Mouse (Mus musculus) kidney, postnatal 36 days (tissue): Measurements from ENCODE around the gene Brd9.
A peak's percentile ranks its signal among the peaks of the same experiment; 100 is the strongest.
"Not testable (repeated sequence)": the region's sequence is repeated elsewhere in the genome, so short reads cannot be mapped to it uniquely, and the experiment has no call there.

ENCODE experiments used
- DNase-seq, 2 experiments: peaks; one replicate each; pipeline ENCODE4 v3.0.0; 2021 to 2022; ENCODE audit warnings: mixed read lengths in 2 of 2

Brd9 gene

DNA sequence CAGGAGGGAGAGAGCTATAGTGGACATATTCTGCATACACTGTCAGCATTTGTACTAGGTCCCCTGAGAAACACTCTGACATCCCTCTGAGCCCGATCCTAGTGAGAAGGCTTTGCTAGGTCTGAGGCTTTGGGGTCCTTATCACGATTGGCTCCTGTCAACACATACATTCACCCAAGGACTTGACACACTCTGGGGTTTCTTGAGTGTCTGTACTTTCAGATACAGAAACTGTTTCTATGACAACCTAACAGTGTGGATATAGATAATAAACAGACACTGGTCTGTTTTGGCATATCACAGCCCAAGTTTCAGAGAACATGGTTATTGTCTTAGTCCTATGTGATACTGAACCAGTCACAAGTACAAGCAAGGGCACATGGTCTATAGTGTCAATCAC lies 53.1 kb downstream of the Brd9 start:
- no peak for DNase-seq

DNA sequence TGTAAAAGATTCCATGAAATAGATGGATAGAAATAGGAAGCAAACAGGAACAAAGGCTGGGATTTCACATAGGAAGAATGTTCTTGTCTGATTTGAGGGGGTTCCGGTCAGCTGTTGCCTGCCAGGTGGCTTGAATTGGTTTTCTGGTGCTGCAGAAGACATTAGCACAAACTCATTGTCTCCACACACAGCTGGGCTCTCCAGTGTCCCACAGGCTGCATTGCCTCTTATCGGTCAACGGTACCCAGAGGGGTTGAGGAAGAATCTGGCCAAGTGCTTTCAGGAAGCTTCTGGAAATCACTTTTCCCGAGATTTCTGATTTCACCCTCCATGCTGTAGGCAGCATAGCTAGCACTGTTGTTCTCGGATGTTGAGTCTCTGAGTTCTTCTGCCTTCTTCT lies 53.7 kb downstream of the Brd9 start:
- DNase-seq = no peak

DNA sequence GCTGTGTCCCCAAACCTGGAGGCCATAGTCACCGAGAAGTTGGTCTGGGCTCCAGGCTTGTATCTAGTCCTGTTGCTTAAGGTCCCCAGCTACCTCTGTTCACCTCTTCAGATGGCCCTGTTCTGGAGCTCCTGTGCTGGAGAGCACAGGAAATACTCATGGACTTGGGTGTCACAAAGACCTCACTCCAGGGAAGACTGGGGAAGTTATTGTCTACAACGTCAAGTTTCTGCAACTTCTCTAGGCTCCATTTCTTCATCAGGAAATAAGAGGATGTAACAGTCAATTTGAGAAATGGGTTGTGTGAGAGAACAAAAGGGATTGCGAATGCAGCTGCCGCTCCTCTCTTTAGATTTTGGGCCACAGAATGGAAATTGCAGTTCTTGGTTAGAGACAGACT lies 58.8 kb downstream of the Brd9 start:
- no peak for DNase-seq

DNA sequence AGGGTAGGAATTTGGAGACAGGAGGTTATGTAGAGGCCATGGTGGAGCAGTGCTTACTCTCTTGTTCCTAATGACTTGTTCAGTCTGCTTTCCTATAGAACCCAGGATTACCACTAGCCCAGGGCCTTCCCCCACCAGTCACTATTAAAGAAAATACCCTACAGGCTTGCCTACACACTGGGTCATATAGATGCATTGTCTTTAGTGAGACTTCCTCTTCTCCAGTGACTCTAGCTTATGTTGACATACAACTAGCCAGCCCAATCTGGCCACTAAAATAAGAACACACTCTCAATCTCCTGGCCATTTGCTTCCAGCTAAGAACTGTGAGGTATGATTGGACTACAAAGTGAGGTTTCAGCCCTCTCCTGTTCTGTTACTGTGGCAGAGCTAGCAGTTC lies 62.9 kb downstream of the Brd9 start:
- no peak for DNase-seq

DNA sequence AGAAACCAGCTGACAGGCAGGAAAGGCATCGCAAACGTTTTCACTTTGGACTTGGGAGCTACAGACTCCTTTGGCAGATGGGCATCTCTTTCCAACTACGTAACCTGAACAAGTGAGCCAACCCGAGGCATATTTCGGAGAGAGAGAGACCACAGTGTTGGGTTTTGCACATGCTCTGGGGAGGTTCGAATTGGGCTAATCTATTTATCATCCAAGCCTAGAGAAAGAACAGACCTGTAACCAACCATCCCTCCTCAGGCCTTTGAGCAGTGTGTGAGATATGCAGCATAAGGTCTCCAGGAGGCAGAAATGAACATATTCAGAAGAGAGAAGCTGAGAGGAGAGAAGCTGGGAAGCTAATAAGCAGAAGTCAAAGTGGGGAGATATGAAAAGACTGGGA lies 63.4 kb downstream of the Brd9 start:
- no peak for DNase-seq

DNA sequence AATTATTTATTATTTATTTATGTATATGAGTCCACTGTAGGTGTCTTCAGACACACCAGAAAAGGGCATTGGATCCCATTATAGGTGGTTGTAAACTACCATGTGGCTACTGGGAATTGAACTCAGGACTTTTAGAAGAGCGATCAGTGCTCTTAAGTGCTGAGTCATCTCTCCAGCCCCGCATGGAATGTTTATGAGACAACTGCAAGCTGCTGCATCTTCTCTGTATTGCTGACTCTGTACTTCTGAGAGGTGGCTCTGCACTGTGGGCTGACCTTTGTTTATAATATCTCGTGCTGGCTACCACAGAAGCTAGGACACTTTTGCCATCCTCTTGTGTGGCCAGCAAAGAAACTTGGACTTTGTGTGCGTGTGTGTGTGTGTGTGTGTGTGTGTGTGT lies 63.9 kb downstream of the Brd9 start:
- no peak for DNase-seq

DNA sequence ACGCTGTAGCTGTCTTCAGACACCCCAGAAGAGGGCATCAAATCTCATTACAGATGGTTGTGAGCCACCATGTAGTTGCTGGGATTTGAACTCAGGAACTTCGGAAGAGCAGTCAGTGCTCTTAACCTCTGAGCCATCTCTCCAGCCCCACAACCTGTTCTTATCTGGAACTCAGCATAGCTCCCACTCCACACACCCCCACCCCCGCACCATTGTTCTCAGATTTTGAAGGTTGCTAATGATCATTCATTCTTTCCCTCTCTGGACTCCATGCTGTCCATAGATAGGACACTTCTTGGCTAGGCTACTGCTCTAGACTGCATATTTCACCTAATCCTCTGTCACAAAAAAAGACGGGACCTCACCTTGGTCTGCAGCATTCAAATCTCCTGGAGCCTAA lies 69.3 kb downstream of the Brd9 start:
- not testable (repeated sequence) for DNase-seq

DNA sequence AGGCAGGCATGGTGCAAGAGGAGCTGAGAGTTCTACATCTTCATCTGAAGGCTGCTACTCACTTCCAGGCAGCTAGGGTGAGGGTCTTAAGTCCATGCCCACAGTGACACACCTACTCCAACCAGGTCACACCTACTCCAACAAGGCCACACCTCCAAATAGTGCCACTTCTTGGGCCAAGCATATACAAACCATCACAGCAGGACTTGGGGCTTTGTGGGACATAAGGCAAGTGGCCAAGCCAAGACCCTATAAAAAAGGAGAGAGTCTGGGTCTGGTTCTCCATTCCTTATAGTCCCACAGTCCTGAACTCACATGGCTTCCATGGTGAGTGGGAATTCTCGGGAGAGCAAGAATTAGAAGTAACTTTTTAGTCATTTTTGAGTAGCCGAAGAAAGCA lies 70.6 kb downstream of the Brd9 start:
- DNase-seq = not testable (repeated sequence)

DNA sequence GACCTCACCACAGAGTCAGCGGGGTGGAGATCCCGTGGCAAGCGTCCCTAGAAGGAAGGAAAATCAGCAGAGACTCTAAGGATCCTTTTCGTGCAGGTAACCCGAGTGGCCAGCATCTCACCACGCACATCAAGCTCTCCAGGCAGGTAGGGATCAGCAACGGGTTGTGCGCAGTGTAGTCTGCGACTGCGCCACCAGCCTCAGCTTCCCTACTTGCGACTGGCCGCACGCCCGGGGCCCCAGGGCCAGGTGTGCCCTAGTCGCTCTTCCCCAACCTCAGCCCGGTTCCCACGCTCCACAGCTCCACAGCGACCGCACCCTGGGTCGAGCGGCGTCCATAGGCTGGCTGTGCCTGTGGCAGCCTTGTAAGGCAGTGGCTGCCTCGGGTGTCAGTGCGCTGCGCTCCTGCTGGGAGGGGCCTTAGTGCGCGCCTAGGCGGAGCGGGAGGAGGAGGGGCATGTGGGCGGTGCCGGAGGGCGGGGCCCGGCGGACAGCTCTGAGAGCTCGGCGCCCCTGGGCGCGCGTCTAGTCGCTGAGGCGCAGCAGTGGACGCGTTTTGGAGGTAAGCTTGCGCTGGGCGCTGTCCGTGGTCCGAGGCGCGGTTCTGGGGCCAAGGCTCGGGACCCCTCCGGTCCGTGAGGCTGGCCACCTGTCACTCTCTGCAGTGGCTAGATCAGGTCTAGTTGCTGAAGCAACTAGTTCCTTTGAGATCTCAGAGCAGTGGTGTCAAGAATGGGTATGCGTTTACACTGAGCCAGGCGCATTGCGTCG lies 71.5 kb downstream of the Brd9 start, which contains the start of gene Tppp:
TSS of gene Tppp (plus strand) at position 460 of the 771 bp plus-strand sequence.
- peak; percentile 94 to 96 for DNase-seq

DNA sequence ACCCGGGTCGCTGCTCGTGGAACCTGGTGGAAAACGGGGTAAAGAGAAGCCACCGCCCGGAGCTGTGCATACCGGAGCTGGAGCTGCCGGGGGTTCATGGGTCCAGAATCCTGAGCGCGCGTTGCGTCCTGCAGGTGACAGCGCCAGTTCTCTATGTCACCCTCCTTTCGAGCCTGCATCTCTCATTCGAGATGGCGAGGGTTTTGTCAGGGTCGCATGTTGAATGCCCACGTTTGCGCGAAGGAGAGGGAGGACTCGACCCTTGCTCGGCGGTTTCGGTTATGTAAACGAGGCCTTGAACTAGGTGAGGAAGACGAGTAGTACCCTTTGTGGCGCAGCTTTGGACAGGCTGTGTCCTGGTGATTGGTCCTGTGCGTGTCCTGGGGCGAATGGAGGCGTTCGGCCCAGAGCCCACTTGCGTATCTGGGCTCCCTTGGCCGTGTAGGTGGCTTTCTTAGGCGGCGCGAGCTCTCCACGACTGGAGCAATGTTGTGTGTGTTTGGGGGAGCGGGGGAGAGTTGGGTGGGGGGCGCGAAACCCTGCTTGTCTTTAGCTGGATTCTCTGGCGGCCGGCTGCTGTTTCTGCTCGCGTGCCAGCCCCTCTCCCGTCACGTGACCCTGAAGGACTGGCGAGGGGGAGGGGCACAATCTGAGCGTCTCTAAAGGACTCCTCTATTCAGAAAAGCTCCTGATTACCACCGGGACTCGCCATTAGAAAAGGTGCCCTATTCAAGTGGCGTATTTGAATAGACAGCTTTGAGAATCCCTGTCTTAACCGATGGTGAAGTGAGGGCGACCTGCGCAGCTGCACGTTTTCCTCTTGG lies 72.4 kb downstream of the Brd9 start:
- peak; percentile 59 to 80 for DNase-seq
